Mouse (Mus musculus) forebrain, embryonic 14.5 days (tissue): Measurements from ENCODE around the gene Flywch1. TPM values are rescaled to one million over a fixed set of nuclear protein-coding genes. Genes with fewer than 3 reads are reported as not detected.
A peak's percentile ranks its signal among the peaks of the same experiment; 100 is the strongest.

ENCODE experiments used
- ATAC-seq: fragments of 200-750 bp; cut with Nextera tagmentation; 2 replicates; pipeline ENCODE4 v1.8.0; 2017; ENCODE audit warnings: mild to moderate bottlenecking, moderate library complexity
- DNase-seq: peaks from one replicate; pipeline ENCODE4 v3.0.0-alpha.2; 2015; ENCODE audit warnings: low spot score
- H3K27ac ChIP-seq: fragments of 300-500 bp; sonication (generic); 2 replicates; pipeline ENCODE4 v1.5.1; 2014; ENCODE audit warnings: low read depth, mild to moderate bottlenecking, control low read depth, low read length, moderate library complexity
- H3K27me3 ChIP-seq: fragments of 300-500 bp; sonication (generic); replicated peaks from 2 replicates; pipeline ENCODE4 v1.6.1; 2014; ENCODE audit warnings: low read length, control low read depth, mixed read lengths; ENCODE audit not compliant: control insufficient read depth, insufficient read depth
- H3K36me3 ChIP-seq: fragments of 300-500 bp; sonication (generic); 2 replicates; pipeline ENCODE4 v1.6.1; 2014; ENCODE audit warnings: low read length, control low read depth; ENCODE audit not compliant: control insufficient read depth, insufficient read depth
- H3K4me1 ChIP-seq: fragments of 300-500 bp; sonication (generic); 2 replicates; pipeline ENCODE4 v1.6.1; 2014; ENCODE audit warnings: antibody characterized with exemption, low read length, control low read depth; ENCODE audit not compliant: control insufficient read depth, insufficient read depth
- H3K4me2 ChIP-seq: fragments of 300-500 bp; sonication (generic); 2 replicates; pipeline ENCODE4 v1.6.1; 2014; ENCODE audit warnings: mild to moderate bottlenecking, control low read depth, low read length
- H3K4me3 ChIP-seq: fragments of 300-500 bp; sonication (generic); 2 replicates; pipeline ENCODE4 v1.5.1; 2014; ENCODE audit warnings: low read depth, low read length, control low read depth
- H3K9ac ChIP-seq: fragments of 300-500 bp; sonication (generic); 2 replicates; pipeline ENCODE4 v1.6.1; 2014; ENCODE audit warnings: mild to moderate bottlenecking, low read length, control low read depth, moderate library complexity
- H3K9me3 ChIP-seq: fragments of 300-500 bp; sonication (generic); replicated peaks from 2 replicates; pipeline ENCODE4 v1.6.1; 2016; ENCODE audit warnings: low read length, control low read depth, mixed read lengths; ENCODE audit not compliant: control insufficient read depth
- WGBS: fragments of 180-500 bp; shearing (Covaris S2); extraction: QIAGEN DNeasy Blood & Tissue Kit; methylation state at CpG from one replicate; pipeline ENCODE4 v1.1.7; 2014; 5-methylcytosine and 5-hydroxymethylcytosine counted together
- polyA plus RNA-seq: library from polyadenylated mRNA; unstranded; fragments of >200 nt; fragmentation: Nextera tagmentation; extraction: Ambion mirVana; gene quantifications from 2 replicates; pipeline ENCODE4 v1.2.1, GENCODE M21; 2014

The Flywch1 gene
- polyA plus RNA-seq, 1 experiment from 2014 or later: 129 TPM

DNA sequence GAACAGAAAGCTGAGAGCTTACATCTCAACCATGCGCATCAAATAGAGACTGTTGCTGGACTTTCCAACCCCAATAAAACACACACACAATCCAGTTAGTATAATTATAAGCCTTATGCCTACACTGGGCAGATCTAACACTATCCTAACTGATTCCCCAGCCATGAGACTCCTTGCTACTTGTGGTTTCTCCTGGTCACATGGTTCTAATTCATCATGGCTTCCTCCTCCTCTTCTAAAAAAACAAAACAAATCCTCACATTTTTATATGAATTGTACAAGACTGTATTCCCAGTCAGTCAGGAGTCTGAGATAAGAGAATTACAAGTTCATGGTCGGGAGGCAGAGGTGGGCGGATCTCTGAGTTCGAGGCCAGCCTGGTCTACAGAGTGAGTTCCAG, 17.6 kb upstream of the Flywch1 start:
- 87% methylated on average over 4 of the region's 4 CpGs for WGBS
- ATAC-seq: no peak
- DNase-seq: no peak

DNA sequence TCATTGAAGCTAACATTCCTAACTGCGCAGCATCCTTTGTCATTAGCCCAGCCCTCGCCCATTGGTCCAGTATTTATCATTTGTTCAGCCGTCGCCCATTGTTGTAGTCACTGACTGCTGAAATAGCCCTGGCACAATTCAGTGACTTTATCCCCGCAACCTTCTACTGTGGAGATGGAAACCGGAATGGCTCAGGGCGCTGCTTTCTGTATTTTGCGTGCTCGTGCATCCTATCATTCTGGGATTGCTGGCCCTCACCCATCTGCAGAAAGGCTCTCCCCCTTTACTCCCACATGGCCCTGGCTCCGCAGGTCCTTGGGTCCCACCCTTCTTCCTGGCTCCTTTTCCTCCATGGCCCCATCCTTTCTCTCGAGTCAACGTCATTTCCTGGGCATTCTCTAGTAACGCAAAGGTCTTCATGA, 15.1 kb upstream of the Flywch1 start:
- Histone ChIP-seq H3K36me3 (no peaks in the 10 kb centered on the region), H3K9me3 (no peaks in the 10 kb centered on the region), H3K27me3 (no peaks in the 10 kb centered on the region), H3K4me3 (peak overlapping the region; percentile 56), H3K4me2 (peak overlapping the region; percentile 73), H3K4me1 (peaks cover 23% of the 10 kb centered on the region), H3K27ac (peak overlapping the region; percentile 85), H3K9ac (peak overlapping the region; percentile 75; the same call in 1 of the 2 replicates)
- ATAC-seq (peak; percentile 54), DNase-seq (peak; percentile 66)
- WGBS: 13% methylated on average over 13 of the region's 13 CpGs

More for the DNA sequence above, 17.6 kb upstream of the Flywch1 start:
- H3K4me3 ChIP-seq: no peak overlapping the region
- H3K9ac ChIP-seq: no peak overlapping the region
- no peaks in the 10 kb centered on the region for H3K27me3 ChIP-seq
- no peaks in the 10 kb centered on the region for H3K36me3 ChIP-seq
- H3K4me1 ChIP-seq: peaks cover 23% of the 10 kb centered on the region
- no peak overlapping the region for H3K4me2 ChIP-seq
- H3K27ac ChIP-seq: no peak overlapping the region
- H3K9me3 ChIP-seq: no peaks in the 10 kb centered on the region

DNA sequence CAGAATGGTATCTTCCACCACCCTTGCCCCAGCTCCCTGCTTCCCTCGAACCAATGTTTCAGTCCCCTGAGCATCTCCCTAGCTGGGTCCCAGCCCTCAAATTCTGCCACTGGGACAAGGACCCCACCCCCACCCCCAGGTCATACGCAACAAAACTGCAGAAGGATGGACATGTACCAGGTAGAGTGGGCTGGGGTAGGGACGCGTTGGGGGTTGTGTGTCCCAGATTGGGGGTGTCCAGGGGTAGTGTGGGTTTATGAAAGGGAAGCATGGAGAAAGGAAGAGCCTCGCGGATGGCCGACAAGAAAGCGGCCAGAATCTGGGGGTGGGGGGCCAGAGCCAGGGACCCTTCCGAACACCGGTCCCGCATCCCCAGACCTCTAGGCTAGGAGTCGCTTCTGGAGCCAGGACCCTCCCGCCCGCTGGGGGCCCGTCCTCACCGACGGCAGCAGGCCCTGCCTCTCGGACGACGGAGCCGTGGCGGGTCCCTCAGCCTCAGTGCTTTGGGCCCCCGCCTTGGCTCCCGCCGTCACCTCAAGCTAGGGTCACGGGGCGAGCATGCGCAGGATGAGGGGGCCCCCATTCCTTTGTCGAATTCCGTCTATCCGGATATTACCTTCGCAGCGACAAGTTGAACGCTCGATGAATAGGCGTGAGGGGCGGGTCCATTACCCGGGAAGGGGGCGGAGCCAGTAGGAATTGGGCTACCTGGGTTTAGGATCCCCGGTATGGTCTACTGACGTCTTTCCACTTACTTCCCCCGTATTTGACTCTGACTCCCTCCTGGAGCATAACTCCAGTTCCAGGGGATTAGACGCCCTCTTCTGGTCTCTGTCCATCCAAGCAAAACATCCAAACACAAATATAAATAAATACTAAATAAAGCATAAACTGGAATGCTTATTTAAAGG, 14.4 kb upstream of the Flywch1 start, which contains the start of gene Flywch2:
Flywch2 (minus strand) TSS at position 521 of the 911 bp plus-strand sequence.
- Histone ChIP-seq H3K36me3 (no peaks in the 10 kb centered on the region), H3K4me1 (peaks cover 21% of the 10 kb centered on the region), H3K27me3 (no peaks in the 10 kb centered on the region), H3K4me2 (peak within 1 kb of the TSS; percentile 73), H3K4me3 (peak within 1 kb of the TSS; percentile 56), H3K27ac (peak within 1 kb of the TSS; percentile 85), H3K9me3 (no peaks in the 10 kb centered on the region), H3K9ac (peak within 1 kb of the TSS; percentile 75)
- 2% methylated on average over 42 of the region's 43 CpGs for WGBS
- peak; percentile 86 for ATAC-seq
- peak; percentile 95 for DNase-seq

DNA sequence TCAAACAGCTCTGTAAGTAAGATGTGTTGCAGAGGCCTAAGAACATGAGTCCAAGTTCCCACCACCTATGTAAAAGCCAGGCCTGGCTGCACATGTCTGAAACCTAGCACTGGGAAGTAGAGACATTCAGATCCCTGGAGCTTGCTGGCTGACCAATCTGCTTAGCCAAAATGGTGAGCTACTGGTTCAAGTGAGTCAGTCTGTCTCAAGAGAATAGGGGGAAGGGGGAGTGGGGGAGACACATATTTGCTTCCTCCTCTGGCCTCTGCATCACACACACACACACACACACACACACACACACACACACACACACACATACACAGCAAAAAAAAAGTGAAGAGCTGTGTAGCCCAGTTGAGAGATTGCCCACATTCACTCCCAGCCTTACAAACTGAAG, 11.9 kb upstream of the Flywch1 start:
- Histone ChIP-seq H3K36me3 (0 out of 2 replicates have a peak, but pooled peaks cover 3% of the 10 kb centered on the region), H3K9me3 (no peaks in the 10 kb centered on the region), H3K4me1 (peaks cover 9% of the 10 kb centered on the region; the same call in 1 of the 2 replicates), H3K4me3 (no peak overlapping the region), H3K9ac (no peak overlapping the region), H3K4me2 (no peak overlapping the region), H3K27me3 (no peaks in the 10 kb centered on the region), H3K27ac (no peak overlapping the region)
- ATAC-seq (no peak), DNase-seq (no peak)

DNA sequence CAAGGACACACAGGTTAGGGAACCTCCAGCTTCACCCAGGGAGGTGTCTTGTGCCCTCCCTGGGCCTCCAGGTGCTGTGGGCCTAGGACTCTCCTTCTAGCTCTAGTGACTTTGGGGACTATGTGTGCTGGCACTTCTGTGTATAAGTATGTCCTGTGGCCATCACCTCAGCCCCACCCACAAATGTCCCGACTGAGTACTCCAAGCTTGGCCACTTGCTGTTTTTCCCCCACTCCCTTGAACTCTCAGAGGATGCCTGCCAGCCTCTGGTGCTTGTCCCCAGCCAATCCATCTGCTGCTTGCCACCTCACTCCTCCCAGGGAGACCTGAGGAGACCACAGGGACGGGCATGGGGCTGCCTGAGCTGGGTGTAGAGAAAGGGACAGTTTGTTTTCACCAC, 7.0 kb upstream of the Flywch1 start:
- H3K36me3 ChIP-seq: 0 out of 2 replicates have a peak, but pooled peaks cover 3% of the 10 kb centered on the region
- H3K4me1 ChIP-seq: no peaks in the 10 kb centered on the region
- no peak overlapping the region for H3K4me2 ChIP-seq
- H3K9ac ChIP-seq: no peak overlapping the region
- DNase-seq (no peak), ATAC-seq (no peak)
- H3K27me3 ChIP-seq: no peaks in the 10 kb centered on the region
- H3K27ac ChIP-seq: no peak overlapping the region
- H3K9me3 ChIP-seq: no peaks in the 10 kb centered on the region
- no peak overlapping the region for H3K4me3 ChIP-seq
- WGBS: 54% methylated on average over 2 of the region's 2 CpGs

DNA sequence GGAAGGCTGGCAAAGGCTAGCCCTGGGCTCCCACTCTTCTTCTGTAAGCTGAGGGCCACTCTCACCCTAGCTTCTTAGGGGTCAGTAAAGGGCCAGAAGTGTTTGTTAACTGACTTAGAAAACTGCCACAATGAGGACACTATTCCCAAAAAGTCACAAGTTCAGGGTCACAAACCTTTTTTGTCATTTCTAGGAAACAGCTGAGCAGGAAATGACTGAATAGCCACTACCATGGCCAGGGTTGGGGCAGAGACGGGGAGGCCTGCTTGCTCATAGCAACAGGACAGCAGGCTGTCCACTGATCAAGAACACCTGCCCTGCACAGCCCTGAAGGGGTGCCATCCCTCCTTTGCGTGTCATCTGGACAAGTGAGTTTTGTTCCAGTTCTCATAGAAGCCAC, 5.7 kb upstream of the Flywch1 start:
- WGBS: 90% methylated on average over 2 of the region's 2 CpGs
- Histone ChIP-seq H3K27me3 (no peaks in the 10 kb centered on the region), H3K36me3 (0 out of 2 replicates have a peak, but pooled peaks cover 3% of the 10 kb centered on the region), H3K9ac (no peak overlapping the region), H3K4me2 (no peak overlapping the region), H3K9me3 (no peaks in the 10 kb centered on the region), H3K27ac (no peak overlapping the region), H3K4me1 (peaks cover under 1% of the 10 kb centered on the region), H3K4me3 (no peak overlapping the region)
- no peak for ATAC-seq
- DNase-seq: no peak

DNA sequence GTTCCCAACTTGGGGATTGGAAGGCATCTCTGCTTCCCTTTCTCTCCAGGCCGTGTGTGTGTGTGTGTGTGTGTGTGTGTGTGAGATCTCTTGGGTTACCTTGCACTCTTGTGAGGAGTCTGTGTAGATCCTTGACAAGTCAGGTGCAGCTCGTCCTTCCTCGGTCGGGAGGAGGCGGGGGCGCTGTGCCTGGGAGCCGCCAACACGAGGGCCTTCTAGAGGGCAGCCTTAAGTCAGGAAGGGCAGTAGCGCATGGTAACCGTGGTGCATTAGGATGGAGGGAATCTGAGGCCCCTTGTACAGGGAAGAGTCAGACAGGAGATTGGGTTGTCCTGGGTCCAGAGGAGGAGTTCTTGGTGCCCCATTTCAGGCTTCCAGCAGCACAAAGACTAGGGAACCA, 4.8 kb upstream of the Flywch1 start:
- Histone ChIP-seq H3K4me2 (no peak overlapping the region), H3K4me3 (no peak overlapping the region), H3K27ac (no peak overlapping the region), H3K4me1 (peaks cover 4% of the 10 kb centered on the region), H3K36me3 (0 out of 2 replicates have a peak, but pooled peaks cover 3% of the 10 kb centered on the region), H3K9me3 (no peaks in the 10 kb centered on the region), H3K27me3 (no peaks in the 10 kb centered on the region), H3K9ac (no peak overlapping the region)
- DNase-seq (no peak), ATAC-seq (no peak)
- WGBS: 82% methylated on average over 10 of the region's 10 CpGs

DNA sequence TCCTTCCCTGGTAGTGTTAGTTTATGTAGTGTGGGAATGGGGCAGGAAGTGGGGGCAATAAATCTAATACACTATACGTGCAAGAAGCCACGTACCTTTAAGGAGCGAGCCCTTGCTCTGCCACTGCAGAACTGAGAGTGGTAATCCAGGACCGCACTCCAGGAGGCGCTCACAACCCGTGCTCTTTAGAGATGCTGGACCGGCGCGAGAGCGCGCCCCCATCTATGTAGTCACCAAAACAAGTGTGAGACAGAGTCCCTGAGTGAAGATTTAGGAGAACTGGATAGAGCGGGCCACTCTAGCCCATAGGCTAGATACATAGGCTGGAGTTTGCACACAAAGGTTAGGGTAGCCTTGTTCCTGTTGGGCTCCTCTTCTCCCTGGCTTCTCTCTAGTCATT, 2.7 kb upstream of the Flywch1 start:
- Histone ChIP-seq H3K4me2 (no peak overlapping the region), H3K4me1 (peaks cover 11% of the 10 kb centered on the region), H3K9ac (no peak overlapping the region), H3K36me3 (0 out of 2 replicates have a peak, but pooled peaks cover under 1% of the 10 kb centered on the region), H3K27ac (no peak overlapping the region), H3K4me3 (no peak overlapping the region), H3K27me3 (no peaks in the 10 kb centered on the region), H3K9me3 (no peaks in the 10 kb centered on the region)
- peak; percentile 76 for DNase-seq
- WGBS: 5% methylated on average over 12 of the region's 12 CpGs
- ATAC-seq: no peak

DNA sequence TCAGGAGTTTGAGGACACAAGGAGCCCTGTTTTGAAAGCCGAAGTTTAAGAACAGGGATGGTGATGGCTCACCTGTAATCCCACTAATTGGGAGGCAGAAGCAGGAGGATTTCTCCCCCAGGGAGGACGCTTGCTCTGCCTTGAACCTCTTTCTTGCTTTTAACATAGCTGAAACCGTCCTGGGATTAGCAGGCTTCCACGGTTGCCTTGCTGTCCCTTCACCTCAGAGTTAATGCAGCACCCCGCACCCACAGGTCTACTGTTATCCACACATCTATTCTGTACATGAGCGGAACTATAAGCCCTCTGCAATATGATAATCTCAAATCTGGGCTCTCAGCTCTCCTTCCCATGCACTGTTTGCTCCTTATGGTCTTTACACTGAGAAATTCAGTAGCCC, 2.3 kb upstream of the Flywch1 start:
- Histone ChIP-seq H3K9ac (no peak overlapping the region), H3K36me3 (no peaks in the 10 kb centered on the region), H3K4me2 (no peak overlapping the region), H3K4me3 (no peak overlapping the region), H3K4me1 (peaks cover 11% of the 10 kb centered on the region), H3K27me3 (no peaks in the 10 kb centered on the region), H3K9me3 (no peaks in the 10 kb centered on the region), H3K27ac (no peak overlapping the region)
- WGBS: 73% methylated on average over 6 of the region's 6 CpGs
- DNase-seq (no peak), ATAC-seq (no peak)
